23 mouse cellular contexts compared by ENCODE assay signal in genomic region chr6:28555428-28555827, GRCm38 (mm10).
A peak's percentile ranks its signal among the peaks of the same experiment; 100 is the strongest.
DNase-seq lines count a peak whose midpoint lies in the region; ATAC-seq and TF ChIP-seq lines count a peak whose summit lies in the region.
"Had no signal": no experiment of that assay in that cellular context is flagged by ENCODE, and none has a peak within 500 bp of the region (broad histone marks: within the 10 kb centered on the region; RNA-seq: fewer than 3 reads in every experiment).

No protein-coding gene starts in this region.

- no peaks in the 10 kb centered on the region for H3K9me3 ChIP-seq in liver, postnatal 0 days (ENCODE audit: low read length)
- no peaks in the 10 kb centered on the region for H3K9me3 ChIP-seq in liver, embryonic 11.5 days (ENCODE audit: control insufficient read depth, low read length)
- H3K9me3 ChIP-seq: forebrain, embryonic 10.5 days; forebrain, embryonic 13.5 days; heart, embryonic 10.5 days had no signal

- no peak for TF ChIP-seq EP300 in liver, postnatal 0 days (IDR thresholded peaks at IDR 0.05; ENCODE audit: low read depth)

- H3K4me2 ChIP-seq in liver, postnatal 0 days (ENCODE audit: low read depth, low read length): no peak overlapping the region
- H3K4me2 ChIP-seq in liver, embryonic 11.5 days: no peak overlapping the region
- H3K4me2 ChIP-seq: forebrain, embryonic 13.5 days; hindbrain, embryonic 14.5 days had no signal

- TF ChIP-seq CTCF in layer of hippocampus, adult 2 months (conservative IDR thresholded peaks at IDR 0.05): no peak
- no peak for TF ChIP-seq CTCF in liver, postnatal 0 days (IDR thresholded peaks at IDR 0.05; ENCODE audit: low read depth)

- 80% methylated on average over 7 of the region's 7 CpGs for WGBS in liver, postnatal 0 days (ENCODE audit: insufficient replicate concordance)
- 90% methylated on average over 7 of the region's 7 CpGs for whole genome bisulfite sequencing in liver, embryonic 11.5 days

- H3K9ac ChIP-seq in liver, postnatal 0 days (replicated peaks): no peak overlapping the region
- H3K9ac ChIP-seq in liver, embryonic 11.5 days (ENCODE audit: low read depth, low read length): no peak overlapping the region
- H3K9ac ChIP-seq: forebrain, embryonic 13.5 days; hindbrain, embryonic 14.5 days had no signal

- DNase-seq in frontal cortex, postnatal 25 days (ENCODE audit: low spot score in 2 of 2): no peak
- no peak for DNase-seq in layer of hippocampus, adult 2 months (ENCODE audit: low spot score in 2 of 2)
- no peak for DNase-seq in layer of hippocampus, postnatal 36 days
- DNase-seq in liver, postnatal 0 days: no peak
- DNase-seq in liver, embryonic 11.5 days (ENCODE audit: low spot score): no peak
- DNase-seq in A20 (ENCODE audit: low read depth, low spot score): peak; percentile 80
- DNase-seq: adrenal gland, adult 2 months; adrenal gland, postnatal 14 days; B cell, adult 2 months; cerebellum, adult 11-12 months; cerebellum, adult 8-10 months; cerebellum, postnatal 10 days; cerebellum, postnatal 36 days; gastrocnemius, postnatal 10 days; gastrocnemius, postnatal 36 days; heart, adult 2 months had no signal

- no peak overlapping the region for H3K4me3 ChIP-seq in layer of hippocampus, adult 2 months
- no peak overlapping the region for H3K4me3 ChIP-seq in liver, postnatal 0 days (ENCODE audit: low read depth, low read length)
- H3K4me3 ChIP-seq in liver, embryonic 11.5 days (ENCODE audit: low read depth, low read length): no peak overlapping the region
- H3K4me3 ChIP-seq: forebrain, embryonic 10.5 days; forebrain, embryonic 13.5 days; heart, adult 2 months; heart, embryonic 10.5 days had no signal

- peaks cover 14% of the 10 kb centered on the region for H3K36me3 ChIP-seq in liver, postnatal 0 days (replicated peaks; ENCODE audit: insufficient read depth, low read length)
- peaks cover 8% of the 10 kb centered on the region for H3K36me3 ChIP-seq in liver, embryonic 11.5 days (ENCODE audit: control insufficient read depth, insufficient read depth, low read length)

- H3K27me3 ChIP-seq in liver, postnatal 0 days (ENCODE audit: insufficient read depth, low read length): no peaks in the 10 kb centered on the region
- no peaks in the 10 kb centered on the region for H3K27me3 ChIP-seq in liver, embryonic 11.5 days (replicated peaks; ENCODE audit: control insufficient read depth, insufficient read depth, low read length)
- H3K27me3 ChIP-seq: forebrain, embryonic 13.5 days had no signal

- H3K4me1 ChIP-seq in liver, postnatal 0 days (ENCODE audit: insufficient read depth): no peaks in the 10 kb centered on the region
- no peaks in the 10 kb centered on the region; the same call in 1 of the 2 replicates for H3K4me1 ChIP-seq in liver, embryonic 11.5 days (replicated peaks; ENCODE audit: control insufficient read depth, insufficient read depth, low read length)

- ATAC-seq in frontal cortex, adult (ENCODE audit: low TSS enrichment): peak; percentile 3; the same call in 1 of the 2 replicates
- ATAC-seq in liver, postnatal 0 days: no peak
- no peak for ATAC-seq in liver, embryonic 11.5 days (replicated peaks; ENCODE audit: low FRiP score)
- ATAC-seq in cerebellum, adult (ENCODE audit: insufficient number of reproducible peaks, low FRiP score, low TSS enrichment): no peak
- ATAC-seq: forebrain, embryonic 13.5 days; forebrain, embryonic 16.5 days had no signal

- peak overlapping the region; percentile 69 for H3K27ac ChIP-seq in layer of hippocampus, adult 2 months
- H3K27ac ChIP-seq in liver, postnatal 0 days (ENCODE audit: low read depth): 0 out of 2 replicates have a peak overlapping the region, but pooled peaks have one; percentile 7
- H3K27ac ChIP-seq in liver, embryonic 11.5 days (ENCODE audit: low read depth, low read length): no peak overlapping the region
- H3K27ac ChIP-seq: forebrain, embryonic 10.5 days; forebrain, embryonic 13.5 days; heart, adult 2 months; heart, embryonic 10.5 days; hindbrain, embryonic 14.5 days had no signal
